Mouse (Mus musculus) adrenal gland, adult (tissue): Measurements from ENCODE around the gene Mup1.
"Not testable (repeated sequence)": the region's sequence is repeated elsewhere in the genome, so short reads cannot be mapped to it uniquely, and the experiment has no call there.

Experiments used
- DNase-seq, 2 experiments: peaks; one replicate each; pipeline ENCODE4 v3.0.0; 2022 to 2023; ENCODE audit warnings: low spot score in 1 of 2; ENCODE audit not compliant: inconsistent age in 2 of 2

Mup1 gene

GRCm38 (mm10) chr4:60501860-60502259 is at the start of gene Mup1:
Gene Mup1, minus strand, starts transcription at chr4:60501960.
- DNase-seq, result not testable (repeated sequence)
